Mouse (Mus musculus) heart, postnatal 25 days (tissue): ENCODE data around the gene Rnf227. TPM values are rescaled to one million over a fixed set of nuclear protein-coding genes. Genes with fewer than 3 reads are reported as not detected.

Experiments
- DNase-seq: peaks from one replicate; pipeline ENCODE4 v3.0.0; 2022; ENCODE audit warnings: low spot score
- intact Hi-C: fragments of 180-260 bp; cut with DNase I; formaldehyde crosslinking; loops from one replicate; pipeline ENCODE4 v1.15.1; 2025
- total RNA-seq, 2 experiments: library from RNA; stranded (reverse); gene quantifications; 2 replicates each; pipeline ENCODE4 v1.2.3; 2021

The Rnf227 gene
- total RNA-seq, 2 experiments from 2014 or later = 0.16 to 0.17 TPM

DNA sequence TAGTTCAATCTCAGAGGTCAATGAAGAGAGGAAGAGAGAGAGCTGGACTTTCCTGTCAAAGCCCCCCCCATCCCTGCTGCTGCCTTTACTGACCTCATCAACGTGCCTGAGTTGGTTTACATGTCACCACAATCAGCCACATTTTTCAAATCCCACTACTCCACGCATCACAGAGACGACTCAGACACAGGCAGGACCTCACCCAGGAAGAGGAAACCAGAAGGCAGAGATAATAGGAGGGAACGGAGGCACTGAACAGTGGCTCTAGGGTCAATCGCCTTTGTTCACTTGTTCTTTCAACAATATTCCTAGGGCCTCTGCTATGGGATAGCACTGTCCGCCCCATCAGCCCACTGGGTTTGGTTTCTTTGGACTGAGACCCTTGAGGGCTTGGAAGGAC is 12.6 kb upstream of the Rnf227 start:
- no peak for DNase-seq
- intact Hi-C loops = loop anchor here (2.0 kb wide), 1 partner anchor 39 kb away; no protein-coding TSS in a partner anchor

DNA sequence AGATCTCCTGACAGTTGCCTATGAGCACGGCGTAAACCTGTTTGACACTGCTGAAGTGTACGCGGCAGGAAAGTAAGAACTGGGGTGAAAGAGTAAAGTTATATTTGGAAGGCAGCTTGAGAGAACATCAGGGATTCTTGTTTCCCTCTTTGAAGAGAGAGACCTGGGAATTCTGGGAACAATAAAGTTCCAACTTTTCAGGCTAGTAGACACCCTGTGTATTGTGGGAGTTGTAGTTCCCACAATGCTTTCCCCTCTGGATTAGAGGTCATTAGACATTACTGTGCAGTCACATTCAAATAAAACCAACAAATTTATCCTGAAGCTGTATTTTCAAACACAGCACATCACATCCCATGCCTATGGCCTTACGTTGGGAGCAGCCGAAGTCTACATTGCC is 11.7 kb upstream of the Rnf227 start:
- intact Hi-C loops = no loop called here
- DNase-seq = no peak

DNA sequence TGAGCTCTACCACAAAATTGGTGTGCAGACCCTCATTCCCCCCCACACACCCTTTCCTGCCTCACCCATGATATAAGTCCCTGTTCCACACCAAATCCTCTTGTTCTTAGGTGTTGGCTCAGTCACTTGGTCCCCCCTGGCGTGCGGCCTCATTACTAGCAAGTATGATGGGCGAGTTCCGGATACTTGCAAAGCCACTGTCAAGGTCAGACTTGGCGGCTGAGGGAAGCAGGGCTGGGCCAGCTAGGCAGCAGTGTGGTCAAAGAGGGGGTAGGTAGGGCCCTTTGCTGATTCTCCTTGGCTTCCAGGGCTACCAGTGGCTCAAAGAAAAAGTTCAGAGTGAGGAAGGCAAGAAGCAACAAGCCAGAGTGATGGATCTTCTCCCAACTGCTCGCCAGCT is 9.1 kb upstream of the Rnf227 start:
- intact Hi-C loops = no loop called here
- DNase-seq = no peak

DNA sequence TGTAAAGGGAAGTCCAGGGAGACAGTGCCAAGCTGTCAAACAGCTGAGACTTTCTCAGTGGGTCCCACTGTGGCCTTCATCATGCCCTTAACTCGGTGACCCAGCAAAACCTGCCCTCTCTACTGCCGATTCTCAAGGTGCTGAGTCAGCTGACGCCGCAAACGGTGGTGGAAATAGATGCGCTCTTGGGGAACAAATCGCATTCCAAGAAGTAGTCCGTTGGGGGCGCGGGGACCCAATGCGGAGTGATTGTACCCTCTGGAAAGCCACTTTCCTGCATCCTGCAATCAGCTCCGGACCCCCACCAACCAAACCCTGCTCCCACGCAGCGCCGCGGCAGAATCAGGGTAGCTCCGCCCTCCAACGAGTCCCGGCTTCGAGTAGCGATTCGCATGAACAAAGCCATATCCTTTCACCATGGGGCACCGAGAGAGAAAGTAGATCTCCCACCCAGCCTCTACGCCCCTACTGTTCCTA is 8.3 kb upstream of the Rnf227 start:
- peak; percentile 51 for DNase-seq
- intact Hi-C loops = loop anchor here (2.0 kb wide), 1 partner anchor 59 kb away; no protein-coding TSS in a partner anchor

DNA sequence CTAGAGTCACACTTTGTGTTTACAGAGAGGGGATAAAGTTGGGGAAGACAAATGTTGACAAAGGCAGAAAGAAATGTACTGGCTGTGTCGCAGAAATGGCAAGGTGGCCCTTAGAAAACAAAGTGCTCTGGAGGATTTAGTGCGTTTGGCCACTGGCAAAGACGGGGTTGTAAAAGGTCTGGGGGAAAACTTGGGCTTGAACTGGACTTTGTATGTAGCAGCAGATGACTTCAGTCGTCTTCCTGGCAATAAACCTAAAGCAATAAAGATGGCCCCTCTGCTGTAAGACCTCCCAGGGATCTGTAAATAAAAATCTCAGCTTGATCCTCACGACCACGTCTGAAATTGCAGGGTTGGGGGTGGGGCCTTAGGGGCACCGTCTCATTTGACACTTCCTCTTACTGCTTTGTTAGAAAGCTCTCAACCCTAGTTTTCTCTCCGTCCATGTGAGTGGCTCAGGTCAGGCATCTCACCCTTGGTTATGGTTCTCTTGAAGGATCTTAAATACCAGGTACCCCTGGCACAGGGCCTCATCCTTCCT is 7.5 kb upstream of the Rnf227 start:
- DNase-seq = no peak
- intact Hi-C loops = loop anchor here (2.0 kb wide), 1 partner anchor 58 kb away; no protein-coding TSS in a partner anchor

DNA sequence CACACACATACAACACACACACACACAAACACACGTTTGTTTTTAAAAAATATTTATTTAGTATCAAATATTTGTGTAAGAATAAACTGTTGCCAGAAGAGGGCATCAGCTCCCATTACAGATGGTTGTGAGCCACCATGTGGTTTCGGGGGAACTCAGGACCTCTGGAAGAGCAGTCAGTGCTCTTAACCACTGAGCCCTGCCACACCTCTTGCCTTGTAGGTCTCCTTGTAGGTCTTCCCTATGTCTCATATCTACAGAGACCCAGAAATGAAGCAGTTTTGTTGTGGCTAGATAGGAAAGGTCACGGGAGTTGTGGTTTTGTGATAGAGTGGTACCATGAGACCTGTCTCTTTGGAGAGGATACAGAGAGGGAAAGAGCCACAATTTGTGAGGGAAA is 6.3 kb upstream of the Rnf227 start:
- intact Hi-C loops = loop anchor here (2.0 kb wide), 1 partner anchor 57 kb away; no protein-coding TSS in a partner anchor
- DNase-seq = no peak

DNA sequence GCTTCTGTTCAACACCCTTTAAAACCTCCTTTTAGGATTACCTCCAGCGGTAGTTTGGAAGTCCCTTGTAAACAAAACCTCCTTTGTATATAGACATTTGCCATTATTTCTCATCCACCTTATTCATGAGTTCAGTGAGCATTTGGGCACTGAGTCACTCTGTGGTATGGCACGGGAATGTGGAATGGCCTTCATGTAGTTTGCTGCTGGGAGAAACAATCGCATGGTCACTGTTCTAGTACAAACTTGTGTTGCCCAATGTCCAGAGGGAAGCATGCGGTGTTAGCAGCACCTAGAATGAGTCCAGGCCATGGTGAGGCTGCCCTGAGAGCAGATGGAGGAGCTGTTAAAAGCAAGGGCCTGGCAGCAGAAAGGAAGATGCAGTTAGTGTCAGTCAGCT is 5.5 kb upstream of the Rnf227 start:
- DNase-seq = no peak
- intact Hi-C loops = no loop called here

DNA sequence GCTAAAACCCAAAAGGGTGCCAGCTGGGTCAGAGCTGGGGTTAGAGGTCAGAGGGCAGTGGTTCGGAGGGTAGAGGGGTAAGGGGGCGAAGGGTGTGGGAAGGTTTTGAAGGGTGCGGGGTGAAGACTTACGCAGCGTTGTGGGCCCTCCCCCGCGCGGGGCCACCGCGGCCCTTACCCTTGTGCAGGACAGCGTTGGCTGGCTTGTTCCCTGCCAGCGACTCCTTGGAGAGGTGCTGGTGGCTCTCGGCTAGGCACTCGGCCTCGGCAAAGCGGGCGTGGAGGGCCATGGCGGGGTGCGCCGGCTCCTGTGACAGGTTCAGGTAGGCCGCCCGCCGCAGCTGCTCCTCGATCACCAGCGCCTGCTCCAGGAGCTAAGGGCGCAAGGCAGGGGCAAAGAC is 6.2 kb downstream of the Rnf227 start:
- intact Hi-C loops = no loop called here
- no peak for DNase-seq

DNA sequence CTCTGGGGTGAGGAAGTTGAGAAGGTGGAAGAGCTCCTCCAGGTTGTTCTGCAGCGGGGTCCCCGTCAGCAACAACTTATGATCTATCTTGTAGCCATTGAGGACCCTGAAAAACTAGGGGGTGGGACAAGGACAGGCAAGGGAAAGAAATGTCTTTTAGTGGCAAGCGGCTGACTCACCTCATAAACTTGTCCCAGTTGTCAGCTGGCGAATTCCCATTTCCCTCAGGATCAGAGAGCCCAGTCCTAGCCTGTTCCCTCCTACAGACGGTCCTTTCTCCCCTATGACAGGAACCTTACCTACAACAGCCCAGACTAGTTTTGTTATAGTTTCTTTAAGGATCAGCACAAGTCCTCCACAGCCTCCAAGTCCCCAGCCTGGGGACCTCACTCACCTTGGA is 16.3 kb downstream of the Rnf227 start:
- intact Hi-C loops = no loop called here
- no peak for DNase-seq

DNA sequence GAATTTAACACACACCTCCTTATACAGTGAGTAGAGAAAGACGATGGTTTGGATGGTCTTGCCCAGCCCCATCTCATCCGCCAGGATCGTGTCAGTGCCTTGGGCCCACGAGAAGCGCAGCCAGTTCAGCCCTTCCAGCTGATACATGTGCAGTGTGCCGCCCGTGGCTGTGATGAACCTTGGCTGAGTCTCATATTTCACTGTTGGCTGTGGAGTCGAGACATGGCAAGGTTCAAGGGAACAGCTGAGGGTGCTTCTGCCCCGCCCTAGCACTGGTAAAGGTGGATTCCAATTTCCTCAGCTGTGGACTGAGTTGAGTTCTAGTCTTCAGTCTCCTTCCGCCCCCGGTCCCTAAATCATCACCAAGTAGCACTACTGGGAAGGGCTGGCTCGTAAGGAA is 17.4 kb downstream of the Rnf227 start:
- intact Hi-C loops = no loop called here
- no peak for DNase-seq

DNA sequence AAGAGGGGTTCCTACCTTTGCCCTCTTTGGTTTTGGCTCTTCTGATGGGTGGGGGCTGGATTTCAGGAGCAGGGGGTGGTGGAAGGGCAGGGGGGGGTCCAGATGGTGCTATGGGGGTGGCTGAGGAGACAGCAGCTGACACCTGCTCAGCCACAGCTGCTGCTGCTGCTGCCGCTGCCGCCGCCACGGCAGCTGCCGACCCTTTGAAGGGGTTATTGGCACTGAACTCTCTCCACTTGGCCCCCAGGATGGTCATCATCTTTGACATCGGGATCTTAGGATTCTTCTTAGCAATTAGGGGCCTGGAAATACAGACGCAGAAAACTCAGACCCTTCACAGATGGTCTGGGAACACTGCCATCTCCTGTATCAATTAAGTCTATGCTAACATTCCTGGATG is 21.8 kb downstream of the Rnf227 start:
- intact Hi-C loops = no loop called here
- DNase-seq = no peak

DNA sequence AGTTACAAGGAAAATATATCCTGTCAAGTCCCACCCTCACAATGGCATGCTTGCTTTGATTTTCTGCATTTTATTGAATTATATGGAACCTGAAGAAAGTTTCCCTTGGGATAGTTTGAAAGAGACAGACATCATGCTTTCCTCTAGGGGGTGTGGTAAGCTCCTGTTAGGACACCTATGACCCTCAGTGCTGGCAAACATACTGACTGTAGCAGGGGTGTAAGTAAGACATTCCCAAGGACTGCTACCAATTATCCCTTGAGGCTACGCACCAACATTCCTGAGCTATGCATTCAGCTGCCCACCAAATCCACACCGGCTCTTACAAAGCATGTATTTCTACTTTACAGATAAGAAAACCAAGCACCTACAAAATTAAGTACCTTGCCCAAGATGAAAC is 22.2 kb downstream of the Rnf227 start:
- intact Hi-C loops = no loop called here
- no peak for DNase-seq

DNA sequence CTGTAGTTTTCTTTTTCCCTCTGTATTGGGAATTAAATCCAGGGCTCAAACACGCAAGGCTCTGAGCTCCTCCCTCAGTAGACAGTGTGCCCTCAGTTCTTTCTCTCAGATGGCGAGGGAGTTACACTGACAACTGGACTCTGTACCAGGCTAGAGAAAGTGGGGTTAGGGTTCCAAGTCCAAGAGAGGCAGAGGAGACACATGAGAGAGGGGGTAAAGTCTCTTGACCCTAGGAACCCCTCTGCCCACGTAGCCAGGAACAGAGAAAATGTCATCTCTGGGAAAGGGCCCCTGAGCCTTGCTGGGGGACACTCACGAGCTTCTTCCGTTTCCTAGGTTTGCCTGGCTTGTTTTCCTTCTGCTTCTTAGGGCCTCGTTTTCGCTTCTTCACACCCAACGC is 24.1 kb downstream of the Rnf227 start:
- no peak for DNase-seq
- intact Hi-C loops = no loop called here

DNA sequence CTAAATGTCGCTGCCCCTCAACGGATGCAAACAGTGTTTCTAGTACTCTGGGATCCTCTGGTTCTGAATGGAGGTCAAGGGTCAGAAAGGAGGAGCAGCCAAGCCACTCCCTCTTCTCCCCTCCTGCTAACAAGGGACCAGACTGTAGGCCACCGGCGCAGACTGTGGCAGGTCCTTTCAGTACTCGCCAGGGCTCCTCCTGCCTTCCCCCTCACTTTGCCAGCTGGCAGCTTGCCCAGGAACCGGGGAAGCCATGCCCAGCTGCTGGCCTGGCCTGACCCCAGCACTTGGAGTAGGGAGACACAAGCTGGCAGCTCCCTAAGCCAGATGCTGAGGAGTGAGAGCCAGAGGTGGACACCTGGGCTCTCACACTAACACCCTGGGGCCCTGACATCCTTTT is 24.6 kb downstream of the Rnf227 start:
- intact Hi-C loops = no loop called here
- DNase-seq = peak; percentile 90

DNA sequence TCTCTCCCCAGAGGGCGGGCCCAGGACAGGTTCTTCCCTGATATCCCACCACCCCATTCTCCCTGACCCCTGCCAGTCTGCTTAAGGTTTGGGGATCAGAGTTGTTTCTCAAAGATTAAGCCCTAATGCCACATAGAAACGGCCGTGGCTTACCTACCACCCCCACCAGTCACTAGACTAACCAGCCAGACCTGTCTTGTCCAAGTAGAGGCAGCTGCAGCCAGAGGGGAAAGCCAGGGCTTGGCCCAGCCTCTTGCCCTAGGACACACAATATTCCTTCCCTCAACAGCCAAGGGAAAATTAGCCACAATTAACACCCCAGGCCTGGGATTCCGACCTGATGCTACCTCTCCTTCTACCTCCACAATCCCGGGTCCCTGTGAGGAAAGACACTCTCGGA is 25.5 kb downstream of the Rnf227 start:
- DNase-seq = no peak
- intact Hi-C loops = loop anchor here (2.0 kb wide), 2 partner anchors 25 to 39 kb away; partner anchors contain the start of genes Kcnab3 and Rnf227

DNA sequence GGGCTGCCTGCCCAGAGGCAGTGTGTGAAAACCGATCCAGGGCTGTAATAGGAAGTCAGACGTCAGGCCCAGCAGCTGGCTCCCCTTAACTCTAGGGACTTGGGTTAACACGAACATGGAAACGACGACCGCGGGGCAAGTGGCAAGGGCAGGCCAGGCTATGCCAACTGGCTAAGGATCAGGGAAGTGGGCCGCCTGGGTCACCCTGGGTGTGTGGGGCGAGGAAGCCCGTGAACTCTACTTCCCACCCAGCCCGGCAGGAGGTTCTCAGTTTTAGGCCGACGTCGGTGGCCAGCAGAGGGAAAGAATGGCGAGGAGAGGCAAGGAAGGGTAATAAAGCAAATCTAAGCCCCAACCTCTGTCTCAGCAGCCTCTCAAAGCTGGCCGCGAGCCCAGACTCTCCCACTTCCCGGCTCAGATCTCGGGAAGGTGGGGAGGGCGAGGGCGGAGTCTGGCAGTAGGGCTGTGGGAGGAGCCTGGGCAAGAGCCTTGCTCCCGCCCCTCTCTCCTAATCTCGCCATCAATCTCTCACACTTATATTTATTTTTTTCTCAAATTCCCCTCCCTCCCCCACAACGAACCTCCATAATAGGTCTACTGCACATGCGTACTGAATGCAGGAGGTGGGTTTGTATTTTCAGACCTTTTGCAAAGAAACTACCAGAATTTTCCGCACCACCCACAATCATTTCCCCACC is 26.0 kb downstream of the Rnf227 start:
- intact Hi-C loops = loop anchor here (2.0 kb wide), 2 partner anchors 26 to 40 kb away; partner anchors contain the start of genes Kcnab3 and Rnf227
- peak; percentile 88 for DNase-seq

DNA sequence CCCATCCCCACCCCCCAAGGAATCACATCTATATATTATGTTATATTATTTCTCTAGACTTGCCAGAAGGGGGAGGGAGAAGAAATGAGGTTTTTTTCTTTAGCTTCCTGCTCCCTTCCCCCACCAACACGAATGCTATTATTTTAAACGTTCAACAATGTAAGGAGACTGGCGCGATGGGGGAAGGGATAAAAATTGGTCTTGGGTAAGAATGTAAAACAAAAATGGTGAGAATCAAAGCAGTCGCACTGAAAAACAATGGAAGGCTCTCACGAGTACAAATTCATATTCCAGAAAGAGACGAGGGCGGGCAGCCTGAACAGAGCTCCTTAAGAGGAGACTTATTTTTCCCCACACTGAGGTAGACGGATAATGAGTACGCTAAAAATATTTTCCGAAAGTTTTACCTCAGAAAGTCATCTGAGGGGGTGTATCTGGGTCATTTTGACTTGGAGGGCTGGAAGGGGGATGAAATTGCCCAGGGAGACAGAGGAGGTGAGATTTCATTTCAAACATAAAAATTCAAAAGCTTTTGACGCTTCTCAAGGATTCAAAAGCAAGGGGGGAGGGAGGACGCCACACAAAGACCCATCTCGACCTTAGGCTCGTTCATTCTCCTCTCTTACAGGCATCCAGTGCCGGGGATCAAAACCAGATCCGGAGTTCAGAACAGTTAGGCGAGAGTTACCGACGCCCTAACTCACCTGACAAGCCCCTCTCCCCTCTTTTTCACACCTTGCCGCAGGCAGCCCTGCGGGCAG is 26.8 kb downstream of the Rnf227 start:
- intact Hi-C loops = loop anchor here (2.0 kb wide), 2 partner anchors 26 to 40 kb away; partner anchors contain the start of genes Kcnab3 and Rnf227
- no peak for DNase-seq

DNA sequence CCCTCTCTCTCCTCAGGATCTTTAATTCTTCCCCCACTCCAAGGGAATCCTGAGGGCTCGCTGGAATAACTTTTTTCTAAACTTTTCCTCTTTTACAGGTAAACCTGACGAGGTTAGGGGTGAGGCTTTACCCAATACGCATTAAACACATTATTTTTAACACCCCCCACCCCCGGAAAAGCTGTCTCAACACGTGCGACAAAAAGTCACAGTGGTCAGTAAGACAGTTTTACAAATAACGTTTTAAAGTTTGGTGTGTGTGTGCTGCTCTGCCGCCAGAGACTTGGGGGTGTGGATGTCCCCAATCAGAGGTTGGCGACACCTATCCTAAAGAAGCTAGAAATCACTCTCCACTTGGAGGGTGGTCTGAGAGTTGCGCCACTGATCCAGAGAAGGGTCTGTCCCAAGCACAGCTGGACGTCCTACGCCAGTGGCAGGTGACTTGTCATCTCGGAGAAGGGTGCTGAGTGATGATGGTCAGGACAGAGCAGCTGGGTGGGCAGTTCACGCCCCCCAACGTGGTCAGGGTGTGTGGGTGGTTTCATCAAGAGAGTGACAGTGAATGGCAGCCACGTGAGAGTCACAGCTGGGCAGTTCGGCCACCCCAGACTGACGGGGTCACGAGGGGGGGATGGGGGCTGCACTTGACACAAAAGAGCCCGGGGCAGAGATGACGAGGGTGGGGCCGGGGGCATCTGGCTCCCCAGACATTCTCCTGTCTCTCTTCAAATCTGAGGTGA is 27.5 kb downstream of the Rnf227 start:
- DNase-seq = no peak
- intact Hi-C loops = loop anchor here (2.0 kb wide), 2 partner anchors 27 to 41 kb away; partner anchors contain the start of genes Kcnab3 and Rnf227

DNA sequence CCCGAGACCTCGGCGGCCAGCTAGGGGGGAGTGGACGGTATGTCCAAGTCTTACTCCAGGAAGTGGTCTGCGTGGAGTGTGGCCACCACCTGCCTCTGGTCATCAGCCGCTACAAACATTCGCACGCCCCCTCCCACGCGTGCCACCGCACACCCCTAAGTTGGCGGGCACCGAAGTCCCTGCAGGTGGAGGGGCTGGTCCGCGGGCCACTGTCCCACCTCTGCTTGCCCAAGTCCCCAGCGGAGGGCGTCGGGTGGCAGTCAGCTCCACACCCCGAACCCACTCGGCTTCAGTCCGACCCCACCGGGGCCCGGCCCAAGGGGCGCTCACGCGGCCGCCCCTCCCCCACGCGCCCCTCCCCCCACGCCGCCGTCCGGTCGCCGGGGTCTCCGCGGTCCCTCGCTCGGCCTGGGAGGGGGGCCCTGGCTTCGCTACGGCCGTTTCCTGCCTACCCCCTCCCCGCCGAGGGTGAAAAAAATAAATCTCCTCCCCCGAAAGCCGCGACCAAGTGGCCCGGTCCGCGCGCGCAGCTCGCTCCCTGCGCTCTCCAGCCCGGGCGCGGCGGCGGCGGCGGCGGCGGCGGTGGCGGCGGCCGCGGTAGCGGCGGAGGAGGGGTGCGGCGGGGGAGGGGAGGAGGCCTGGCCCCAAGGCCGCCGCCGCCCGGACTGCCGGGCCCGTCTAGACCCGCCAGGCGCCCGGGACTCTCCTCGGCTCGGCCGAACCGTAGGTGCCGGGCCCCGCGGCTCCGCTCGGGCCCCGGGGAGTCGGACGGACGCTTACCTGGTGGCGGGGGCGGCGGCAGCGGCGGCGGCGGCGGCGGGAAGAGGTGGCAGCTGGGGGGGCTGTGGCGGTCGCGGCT is 28.3 kb downstream of the Rnf227 start:
- peak; percentile 13 for DNase-seq
- intact Hi-C loops = no loop called here
